Mouse (Mus musculus) ES-E14 (cell line): ENCODE measurements at regions not wholly inside any gene's neighbourhood (a gene's known extent, or its start where the extent isn't known, plus 50 kb on each side); places are given as distances from the start of the nearest gene placed in this dataset.
A peak's percentile ranks its signal among the peaks of the same experiment; 100 is the strongest.

Experiments
- DNase-seq: peaks from one replicate; pipeline ENCODE4 v3.0.0-alpha.2; 2013; ENCODE audit warnings: low read depth, low spot score
- H3K27ac ChIP-seq: 2 replicates; pipeline ENCODE4 v1.5.1; 2012; ENCODE audit warnings: low read depth, mild to moderate bottlenecking, low read length, moderate library complexity, mixed read lengths; ENCODE audit not compliant: poor library complexity, insufficient read depth, severe bottlenecking
- H3K36me3 ChIP-seq: 2 replicates; pipeline ENCODE4 v1.6.1; 2012; ENCODE audit warnings: mild to moderate bottlenecking, low read length, moderate library complexity, mixed read lengths; ENCODE audit not compliant: control insufficient read depth, poor library complexity, insufficient read depth, severe bottlenecking
- H3K4me1 ChIP-seq, 2 experiments: fragments of 150-350 bp in 1 of 2; sonication (generic) in 1 of 2; 2 replicates each; pipeline ENCODE4 v1.6.1; 2012; ENCODE audit warnings: low read length in 2 of 2, mild to moderate bottlenecking in 1 of 2, mixed read lengths in 1 of 2; ENCODE audit not compliant: control insufficient read depth in 2 of 2, insufficient read depth in 2 of 2, poor library complexity in 1 of 2
- H3K4me3 ChIP-seq, 2 experiments: fragments of 150-350 bp in 1 of 2; sonication (generic) in 1 of 2; 2 replicates each; pipeline ENCODE4 v1.5.1; 2012; ENCODE audit warnings: low read length in 2 of 2, low read depth in 1 of 2, mild to moderate bottlenecking in 1 of 2, mixed read lengths in 1 of 2; ENCODE audit not compliant: insufficient read depth in 1 of 2, poor library complexity in 1 of 2, severe bottlenecking in 1 of 2
- H3K9ac ChIP-seq: 2 replicates; pipeline ENCODE4 v1.6.1; 2012; ENCODE audit warnings: low read depth, mild to moderate bottlenecking, low read length, mixed read lengths; ENCODE audit not compliant: poor library complexity, insufficient read depth, severe bottlenecking
- H3K9me3 ChIP-seq: fragments of 150-350 bp; sonication (generic); 2 replicates; pipeline ENCODE4 v1.6.1; 2012; ENCODE audit warnings: low read depth, mild to moderate bottlenecking, low read length; ENCODE audit not compliant: control insufficient read depth, insufficient read depth
- CHD2 ChIP-seq: IDR thresholded peaks from 2 replicates; pipeline ENCODE4 v1.6.1; 2014; ENCODE audit warnings: mild to moderate bottlenecking, low read depth, low read length, inconsistent platforms
- HCFC1 ChIP-seq: IDR thresholded peaks from 2 replicates; pipeline ENCODE4 v1.6.1; 2012; ENCODE audit warnings: low read length, inconsistent platforms, borderline replicate concordance; ENCODE audit not compliant: insufficient read depth
- MAFK ChIP-seq: IDR thresholded peaks from 2 replicates; pipeline ENCODE4 v1.6.1; 2014; ENCODE audit warnings: mild to moderate bottlenecking, low read depth, low read length, inconsistent platforms; ENCODE audit not compliant: insufficient read depth
- ZC3H11A ChIP-seq: IDR thresholded peaks from 2 replicates; pipeline ENCODE4 v1.6.1; 2012; ENCODE audit warnings: low read depth, mild to moderate bottlenecking, inconsistent platforms, low read length, borderline replicate concordance
- ZNF384 ChIP-seq: IDR thresholded peaks from 2 replicates; pipeline ENCODE4 v1.6.1; 2012; ENCODE audit warnings: low read depth, low read length, inconsistent platforms
- in situ Hi-C, 2 experiments: fragments of 600-800 bp; cut with MboI; formaldehyde crosslinking; loops; one replicate each; pipeline ENCODE4 v1.15.1; 2025; ENCODE audit warnings: low sequenced_read_pairs in 2 of 2, inconsistent platforms in 1 of 2; ENCODE audit not compliant: unreplicated experiment in 2 of 2

DNA sequence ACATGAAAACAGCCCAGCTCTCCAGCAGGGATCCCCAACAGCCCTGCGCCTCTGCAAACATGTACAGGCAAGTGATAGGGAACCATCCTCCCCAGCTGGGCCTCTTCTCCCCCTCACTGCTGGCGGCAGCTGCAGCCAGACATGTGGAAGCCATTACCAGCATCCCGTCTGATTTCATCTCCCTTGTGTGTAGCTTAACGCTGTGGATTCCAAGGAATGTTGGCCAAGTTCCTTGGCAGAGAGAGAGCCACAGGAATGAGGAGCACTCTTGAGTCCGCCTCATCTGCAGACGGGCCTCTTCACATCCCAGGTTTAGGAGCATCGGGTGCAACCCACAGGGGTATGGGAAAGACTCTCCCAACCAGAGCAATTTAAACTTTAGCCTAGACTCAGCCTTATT lies 157.1 kb downstream of the Gm26897 start:
- H3K27ac ChIP-seq: no peak overlapping the region
- H3K4me1 ChIP-seq: peaks cover 0 to 9% of the 10 kb centered on the region in 2 experiments; a peak in 1 of 4 replicates
- DNase-seq: no peak
- in situ Hi-C loops: no loop called here
- H3K9ac ChIP-seq: no peak overlapping the region
- no peak overlapping the region for H3K4me3 ChIP-seq
- no peaks in the 10 kb centered on the region for H3K36me3 ChIP-seq
- H3K9me3 ChIP-seq: no peaks in the 10 kb centered on the region
- TF ChIP-seq HCFC1 (no peak), CHD2 (no peak), MAFK (no peak), ZNF384 (no peak), ZC3H11A (no peak)

DNA sequence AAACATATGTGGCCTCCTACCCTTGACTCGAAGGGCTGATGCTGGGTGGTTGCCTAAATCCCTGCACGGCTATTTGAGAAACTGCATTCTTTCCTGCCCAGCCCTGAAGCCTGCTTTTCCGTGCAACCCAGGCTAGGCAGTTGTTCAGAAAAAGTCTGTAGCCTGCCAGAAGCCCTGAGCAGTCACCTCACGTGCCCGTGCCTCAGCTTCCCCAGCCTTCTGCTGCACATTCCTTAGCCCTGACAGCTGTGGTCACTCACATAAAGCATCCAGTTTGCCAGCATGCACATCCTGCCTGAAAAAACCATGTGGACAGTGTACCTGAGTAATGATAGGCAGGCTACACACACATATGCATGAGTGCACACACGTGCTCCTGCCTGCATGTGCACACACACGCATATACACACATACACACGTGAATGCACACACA lies 157.6 kb downstream of the Gm26897 start:
- Histone ChIP-seq H3K36me3 (no peaks in the 10 kb centered on the region), H3K27ac (no peak overlapping the region), H3K4me1 (peaks cover 0 to 9% of the 10 kb centered on the region in 2 experiments; a peak in 1 of 4 replicates), H3K9me3 (no peaks in the 10 kb centered on the region), H3K9ac (no peak overlapping the region), H3K4me3 (no peak overlapping the region)
- in situ Hi-C loops: no loop called here
- TF ChIP-seq ZC3H11A: no peak
- no peak for DNase-seq

DNA sequence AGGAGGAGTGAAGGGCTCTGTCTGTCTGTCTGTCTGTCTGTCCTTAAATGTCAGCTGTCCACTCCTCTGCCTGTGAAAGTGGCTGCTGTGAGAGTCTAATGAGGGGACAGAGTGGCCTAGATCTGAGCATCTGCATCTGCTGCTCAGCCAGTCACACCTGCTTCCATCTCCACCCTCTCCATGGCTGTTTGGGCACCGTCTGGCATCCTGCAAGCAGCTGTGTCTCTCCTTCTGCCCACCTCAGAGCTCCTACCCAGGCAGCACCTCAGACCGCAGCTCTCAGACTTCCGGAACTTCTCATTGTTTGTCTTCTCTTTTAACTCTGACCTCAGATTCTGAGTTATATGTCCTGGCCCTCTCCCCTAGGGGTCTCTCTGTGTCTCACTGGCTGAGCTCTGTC lies 159.2 kb downstream of the Gm26897 start:
- no peak overlapping the region for H3K27ac ChIP-seq
- no peaks in the 10 kb centered on the region for H3K9me3 ChIP-seq
- no peak overlapping the region for H3K4me3 ChIP-seq
- peaks cover 0 to 9% of the 10 kb centered on the region in 2 experiments; a peak in 1 of 4 replicates for H3K4me1 ChIP-seq
- H3K9ac ChIP-seq: no peak overlapping the region
- no peak for DNase-seq
- in situ Hi-C loops: no loop called here
- no peaks in the 10 kb centered on the region for H3K36me3 ChIP-seq
- TF ChIP-seq MAFK (no peak), HCFC1 (no peak), CHD2 (no peak), ZC3H11A (no peak), ZNF384 (no peak)

DNA sequence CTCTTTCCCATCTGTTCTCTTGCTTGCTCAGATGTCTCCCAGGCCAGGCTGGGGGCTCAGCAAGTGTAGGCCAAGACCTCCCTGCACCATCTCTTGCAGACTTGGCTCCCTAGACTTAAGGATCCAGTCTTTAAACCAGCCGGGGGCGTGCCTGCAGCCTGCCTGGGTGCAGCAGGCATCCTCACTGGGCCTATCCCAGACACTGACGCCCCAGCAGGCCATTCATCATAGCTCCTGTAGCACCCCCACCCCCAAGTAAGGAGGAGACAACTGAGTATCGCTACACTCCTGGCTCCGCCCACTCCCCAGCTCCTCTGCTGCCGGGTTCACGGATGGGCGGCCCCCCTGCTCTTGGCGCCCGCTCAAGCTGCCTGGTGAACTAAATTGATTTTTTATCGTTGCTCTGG lies 160.2 kb downstream of the Gm26897 start:
- H3K27ac ChIP-seq: no peak overlapping the region
- H3K4me1 ChIP-seq: peaks cover 0 to 9% of the 10 kb centered on the region in 2 experiments; a peak in 1 of 4 replicates
- no peaks in the 10 kb centered on the region for H3K9me3 ChIP-seq
- no peaks in the 10 kb centered on the region for H3K36me3 ChIP-seq
- DNase-seq: peak; percentile 54
- peak overlapping the region; percentile 59; the same call in 1 of the 2 replicates for H3K9ac ChIP-seq
- H3K4me3 ChIP-seq: peak overlapping the region; percentile 66 to 74
- in situ Hi-C loops: no loop called here
- TF ChIP-seq CHD2: no peak
- no peak for TF ChIP-seq MAFK
- TF ChIP-seq ZNF384: no peak
- TF ChIP-seq HCFC1: no peak
- no peak for TF ChIP-seq ZC3H11A

DNA sequence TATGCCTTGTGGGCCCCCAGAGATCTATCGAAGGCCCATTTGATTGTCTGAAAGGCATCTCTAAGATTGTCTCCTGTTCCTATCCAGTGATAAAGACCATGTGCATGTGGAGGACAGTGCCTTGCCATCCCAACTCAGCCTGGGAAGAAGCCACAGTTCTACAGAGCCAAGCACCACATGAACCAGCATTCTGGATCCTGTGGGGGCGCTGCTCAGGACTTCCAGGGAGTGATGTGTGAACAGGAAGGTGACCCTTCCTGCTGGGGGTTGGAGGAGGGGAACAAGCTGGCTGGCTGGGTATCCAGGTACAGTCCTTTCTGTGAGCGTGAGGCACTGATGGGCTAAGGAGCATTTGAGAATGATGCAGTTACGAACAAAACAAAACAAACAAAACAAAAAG lies 163.8 kb downstream of the Gm26897 start:
- TF ChIP-seq ZNF384: no peak
- no peak for TF ChIP-seq CHD2
- no peak for TF ChIP-seq MAFK
- no peak for TF ChIP-seq ZC3H11A
- TF ChIP-seq HCFC1: no peak
- peaks cover 0 to 9% of the 10 kb centered on the region in 2 experiments; a peak in 1 of 4 replicates for H3K4me1 ChIP-seq
- H3K36me3 ChIP-seq: no peaks in the 10 kb centered on the region
- in situ Hi-C loops: no loop called here
- H3K9ac ChIP-seq: no peak overlapping the region
- H3K27ac ChIP-seq: no peak overlapping the region
- H3K9me3 ChIP-seq: no peaks in the 10 kb centered on the region
- DNase-seq: no peak
- no peak overlapping the region for H3K4me3 ChIP-seq
